Mouse (Mus musculus) right cerebral cortex, adult 2 months (tissue): Measurements from ENCODE around the gene Rfesd.

Experiments used
- DNase-seq, 2 experiments: peaks; one replicate each; pipeline ENCODE4 v3.0.0; 2021 to 2022; ENCODE audit warnings: low spot score in 2 of 2

Gene Rfesd

DNA sequence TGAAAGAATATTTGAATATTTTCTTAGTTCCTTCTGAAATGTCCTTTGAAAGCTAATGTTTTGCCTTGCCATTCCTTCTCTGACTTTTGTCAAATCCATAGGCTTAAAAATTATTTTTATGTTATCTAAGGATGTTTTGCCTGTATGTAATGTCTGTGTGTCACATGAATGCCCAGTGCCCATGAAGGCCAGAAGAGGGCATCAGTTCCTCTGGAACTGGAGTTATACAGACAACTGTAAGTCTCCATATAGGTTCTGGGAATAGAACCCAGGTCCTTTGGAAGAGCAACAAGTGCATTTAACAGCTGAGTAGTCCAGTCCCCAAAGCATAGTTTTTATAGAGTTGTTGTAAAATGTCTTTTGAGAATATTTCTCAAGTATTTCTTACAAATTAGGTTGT is 36.6 kb downstream of the Rfesd start:
- DNase-seq, result no peak

DNA sequence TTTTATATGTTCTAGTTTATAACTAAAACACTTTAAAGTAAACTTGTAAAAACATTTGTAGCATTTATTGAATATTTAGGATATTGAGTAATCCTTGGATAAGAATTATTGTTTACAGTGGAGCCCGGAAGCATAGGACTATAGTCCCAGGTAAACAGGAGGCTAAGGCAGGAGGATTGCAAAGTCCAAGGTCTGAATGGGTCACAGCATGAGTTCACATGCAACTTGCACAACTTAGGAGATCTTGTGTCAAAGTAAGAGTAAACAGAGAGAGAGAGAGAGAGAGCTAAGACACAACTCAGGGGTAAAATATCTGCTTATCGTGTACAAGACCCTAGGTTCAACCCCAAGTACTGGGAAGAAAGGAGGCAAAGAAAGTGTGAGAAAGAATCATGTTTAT is 41.9 kb downstream of the Rfesd start:
- no peak for DNase-seq

GRCm38 (mm10) chr13:75976218-75976617 is 42.3 kb downstream of the Rfesd start:
- no peak for DNase-seq

DNA sequence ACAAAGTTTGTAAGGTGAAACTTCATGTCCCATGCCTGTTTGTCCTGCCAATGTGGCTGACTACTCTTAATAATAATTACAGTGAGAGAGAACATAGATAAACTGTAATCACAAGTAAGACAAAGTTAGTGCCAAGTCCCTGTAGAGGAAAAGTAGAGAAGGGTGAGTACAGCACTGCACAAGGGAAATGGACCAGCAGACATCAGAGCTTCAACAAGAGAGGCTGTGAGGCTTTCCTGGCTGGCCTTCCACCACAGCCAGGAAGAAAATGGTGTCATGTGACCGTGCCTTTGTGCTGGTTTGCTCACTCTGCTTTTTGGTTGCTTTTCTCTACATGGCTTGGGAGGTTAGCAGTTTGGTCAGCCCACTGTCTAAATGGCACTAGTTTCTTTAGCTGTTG is 42.9 kb downstream of the Rfesd start:
- DNase-seq, result no peak

DNA sequence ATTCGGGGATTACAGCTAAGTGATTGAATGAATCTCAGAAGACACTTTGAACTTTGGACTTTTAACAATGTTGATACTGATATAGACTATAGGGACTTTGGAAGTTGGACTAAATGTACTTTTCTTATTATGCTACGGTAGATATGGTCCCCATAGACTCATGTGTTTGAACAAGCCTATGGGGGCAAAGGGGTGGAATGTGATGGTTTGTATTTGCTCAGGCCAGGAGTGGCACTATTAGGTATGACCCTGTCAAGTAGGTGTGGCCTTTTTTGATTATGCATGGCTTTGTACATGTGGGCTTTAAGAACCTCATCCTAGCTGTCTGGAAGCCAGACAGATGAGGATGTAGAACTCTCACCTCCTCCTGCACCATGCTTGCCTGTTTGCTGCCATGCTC is 44.0 kb downstream of the Rfesd start:
- DNase-seq, result no peak

DNA sequence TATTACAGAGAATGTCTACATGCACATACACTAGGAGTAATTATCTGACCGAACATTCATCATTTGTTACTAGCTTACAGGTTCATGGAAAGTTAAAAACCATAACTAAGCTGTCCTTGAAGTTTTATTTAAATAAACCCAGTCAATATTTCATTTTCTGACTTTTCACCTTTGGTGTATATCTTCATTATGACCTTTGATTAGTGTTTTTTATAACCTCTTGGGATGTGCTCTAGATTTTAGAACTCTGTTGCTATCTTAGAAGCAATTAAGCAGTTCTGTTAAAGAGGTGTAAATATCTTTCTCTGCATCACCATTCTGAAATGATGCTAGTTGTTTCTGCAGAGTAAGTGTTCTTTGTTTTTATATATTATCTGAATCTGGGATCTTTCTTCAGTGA is 51.7 kb downstream of the Rfesd start, which contains the start of gene Spata9:
Spata9 (plus strand) TSS at position 301 of the 400 bp plus-strand sequence.
- no peak for DNase-seq

DNA sequence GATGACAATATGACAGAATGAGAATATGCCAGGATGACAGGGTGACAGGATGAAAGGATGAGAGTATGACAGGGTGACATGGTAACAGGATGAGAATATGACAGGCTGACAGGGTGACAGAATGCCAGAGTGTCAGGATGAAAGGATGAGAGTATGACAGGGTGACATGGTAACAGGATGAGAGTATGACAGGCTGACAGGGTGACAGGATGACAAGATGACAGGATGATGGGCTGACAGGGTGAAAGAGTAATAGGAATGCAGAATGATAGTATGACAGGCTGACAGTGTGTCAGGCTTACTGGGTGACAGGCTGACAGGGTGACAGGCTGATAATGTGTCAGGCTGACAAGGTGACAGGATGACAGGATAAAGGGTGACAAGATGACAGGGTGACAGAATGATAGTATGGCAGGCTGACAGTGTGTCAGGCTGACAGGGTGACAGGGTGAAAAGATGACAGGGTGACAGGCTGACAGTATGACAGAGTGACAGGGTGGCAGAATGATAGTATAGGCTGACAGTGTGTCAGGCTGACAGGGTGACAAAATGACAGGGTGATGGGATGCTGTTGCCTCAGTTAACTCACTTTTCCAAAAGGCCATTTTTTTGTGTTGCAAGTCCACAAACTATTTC is 63.0 kb downstream of the Rfesd start:
- DNase-seq, result no peak
